Mouse (Mus musculus): ENCODE results near the gene Ctcfl. TPM values are rescaled to one million over a fixed set of nuclear protein-coding genes. Genes with fewer than 3 reads are reported as not detected.
A peak's percentile ranks its signal among the peaks of the same experiment; 100 is the strongest.
"Not testable (repeated sequence)": the region's sequence is repeated elsewhere in the genome, so short reads cannot be mapped to it uniquely, and the experiment has no call there.

Ctcfl gene
- polyA plus RNA-seq, 1 experiment from 2014 or later = 0.06 TPM

- no peak overlapping the region for H3K4me2 ChIP-seq
- H3K36me3 ChIP-seq = no peaks in the 10 kb centered on the region
- no peaks in the 10 kb centered on the region for H3K9me3 ChIP-seq (replicated peaks)
- no peaks in the 10 kb centered on the region for H3K4me1 ChIP-seq
- no peak overlapping the region; the same call in 1 of the 2 replicates for H3K9ac ChIP-seq
- no peak overlapping the region for H3K27ac ChIP-seq
- no peak for ATAC-seq
- 49% methylated on average over 9 of the region's 9 CpGs for WGBS (ENCODE audit: insufficient replicate concordance)
- H3K27me3 ChIP-seq (replicated peaks) = peaks cover 25% of the 10 kb centered on the region
- H3K4me3 ChIP-seq = no peak overlapping the region
Measured at GRCm38 (mm10) chr2:173134695-173135094, 15.4 kb upstream of the Ctcfl start.

- ATAC-seq = no peak
- H3K27ac ChIP-seq = no peak overlapping the region
- no peaks in the 10 kb centered on the region for H3K36me3 ChIP-seq
Measured at GRCm38 (mm10) chr2:173132794-173133300, 13.5 kb upstream of the Ctcfl start.

GRCm38 (mm10) chr2:173132262-173132661, 12.9 kb upstream of the Ctcfl start:
- no peaks in the 10 kb centered on the region for H3K36me3 ChIP-seq
- H3K4me2 ChIP-seq = no peak overlapping the region
- 75% methylated on average over 13 of the region's 13 CpGs for WGBS (ENCODE audit: insufficient replicate concordance)
- no peak for ATAC-seq
- H3K9ac ChIP-seq = no peak overlapping the region
- peaks cover 23% of the 10 kb centered on the region; the same call in 1 of the 2 replicates for H3K27me3 ChIP-seq (replicated peaks)
- no peaks in the 10 kb centered on the region for H3K4me1 ChIP-seq
- H3K27ac ChIP-seq = no peak overlapping the region
- H3K4me3 ChIP-seq = no peak overlapping the region
- no peaks in the 10 kb centered on the region for H3K9me3 ChIP-seq (replicated peaks)

More at GRCm38 (mm10) chr2:173132794-173133300, 13.5 kb upstream of the Ctcfl start:
- H3K4me1 ChIP-seq = no peaks in the 10 kb centered on the region
- no peaks in the 10 kb centered on the region for H3K9me3 ChIP-seq (replicated peaks)
- peaks cover 20% of the 10 kb centered on the region; the same call in 1 of the 2 replicates for H3K27me3 ChIP-seq (replicated peaks)
- H3K9ac ChIP-seq = no peak overlapping the region
- 56% methylated on average over 8 of the region's 8 CpGs for WGBS (ENCODE audit: insufficient replicate concordance)
- H3K4me2 ChIP-seq = no peak overlapping the region
- H3K4me3 ChIP-seq = no peak overlapping the region

GRCm38 (mm10) chr2:173129111-173129510, 9.8 kb upstream of the Ctcfl start:
- Histone ChIP-seq H3K36me3 (no peaks in the 10 kb centered on the region), H3K4me1 (no peaks in the 10 kb centered on the region), H3K27ac (no peak overlapping the region), H3K27me3 (replicated peaks) (peaks cover 22% of the 10 kb centered on the region; the same call in 1 of the 2 replicates), H3K4me3 (no peak overlapping the region), H3K9ac (no peak overlapping the region), H3K4me2 (no peak overlapping the region), H3K9me3 (replicated peaks) (no peaks in the 10 kb centered on the region)
- 52% methylated on average over 2 of the region's 2 CpGs for WGBS (ENCODE audit: insufficient replicate concordance)
- no peak for ATAC-seq

- Histone ChIP-seq H3K9ac (no peak overlapping the region), H3K4me2 (no peak overlapping the region), H3K4me1 (no peaks in the 10 kb centered on the region), H3K4me3 (no peak overlapping the region), H3K9me3 (replicated peaks) (no peaks in the 10 kb centered on the region), H3K27me3 (replicated peaks) (peaks cover 27% of the 10 kb centered on the region; the same call in 1 of the 2 replicates), H3K27ac (no peak overlapping the region), H3K36me3 (no peaks in the 10 kb centered on the region)
- ATAC-seq = no peak
- 62% methylated on average over 4 of the region's 4 CpGs for WGBS (ENCODE audit: insufficient replicate concordance)
Measured at GRCm38 (mm10) chr2:173126386-173126785, 7.1 kb upstream of the Ctcfl start.

- Histone ChIP-seq H3K27ac (no peak overlapping the region), H3K27me3 (replicated peaks) (peaks cover 30% of the 10 kb centered on the region; the same call in 1 of the 2 replicates), H3K4me1 (peaks cover 13% of the 10 kb centered on the region), H3K9ac (no peak overlapping the region), H3K4me2 (no peak overlapping the region), H3K9me3 (replicated peaks) (no peaks in the 10 kb centered on the region), H3K4me3 (no peak overlapping the region), H3K36me3 (no peaks in the 10 kb centered on the region)
- no peak for ATAC-seq
- 72% methylated on average over 7 of the region's 7 CpGs for WGBS (ENCODE audit: insufficient replicate concordance)
Measured at GRCm38 (mm10) chr2:173124022-173124735, 4.9 kb upstream of the Ctcfl start.

GRCm38 (mm10) chr2:173120117-173120516, 792 bp upstream of the Ctcfl start:
- peak; percentile 90 for ATAC-seq
- not testable (repeated sequence) for H3K4me3 ChIP-seq; H3K36me3 ChIP-seq; H3K9me3 ChIP-seq (replicated peaks)
- 0 out of 2 replicates have a peak overlapping the region, but pooled peaks have one; percentile 44 for H3K9ac ChIP-seq
- 47% methylated on average over 4 of the region's 4 CpGs for WGBS (ENCODE audit: insufficient replicate concordance)
- peaks cover 19% of the 10 kb centered on the region for H3K4me1 ChIP-seq
- peak overlapping the region; percentile 82 for H3K27ac ChIP-seq
- H3K27me3 ChIP-seq (replicated peaks) = peaks cover 26% of the 10 kb centered on the region
- H3K4me2 ChIP-seq = peak overlapping the region; percentile 46

GRCm38 (mm10) chr2:173113796-173114195, 5.5 kb downstream of the Ctcfl start:
- 56% methylated on average over 3 of the region's 3 CpGs for WGBS (ENCODE audit: insufficient replicate concordance)
- H3K4me1 ChIP-seq; H3K9me3 ChIP-seq (replicated peaks); ATAC-seq; H3K27ac ChIP-seq; H3K4me2 ChIP-seq; H3K4me3 ChIP-seq; H3K9ac ChIP-seq; H3K36me3 ChIP-seq: not testable (repeated sequence)
- H3K27me3 ChIP-seq (replicated peaks) = peaks cover 13% of the 10 kb centered on the region

GRCm38 (mm10) chr2:173110571-173110970, 8.8 kb downstream of the Ctcfl start:
- WGBS (ENCODE audit: insufficient replicate concordance) = 66% methylated on average over 9 of the region's 9 CpGs

GRCm38 (mm10) chr2:173109510-173109909, 9.8 kb downstream of the Ctcfl start:
- H3K9ac ChIP-seq = no peak overlapping the region
- WGBS (ENCODE audit: insufficient replicate concordance) = 68% methylated on average over 7 of the region's 7 CpGs
- H3K27ac ChIP-seq = no peak overlapping the region
- H3K4me2 ChIP-seq = no peak overlapping the region
- no peak overlapping the region for H3K4me3 ChIP-seq
- no peaks in the 10 kb centered on the region for H3K36me3 ChIP-seq
- H3K27me3 ChIP-seq (replicated peaks) = peaks cover 32% of the 10 kb centered on the region
- no peak for ATAC-seq
- H3K9me3 ChIP-seq (replicated peaks) = no peaks in the 10 kb centered on the region
- H3K4me1 ChIP-seq = peaks cover 5% of the 10 kb centered on the region

More at GRCm38 (mm10) chr2:173110571-173110970, 8.8 kb downstream of the Ctcfl start:
- no peak overlapping the region for H3K4me3 ChIP-seq
- no peak overlapping the region for H3K4me2 ChIP-seq
- no peaks in the 10 kb centered on the region for H3K9me3 ChIP-seq (replicated peaks)
- H3K9ac ChIP-seq = no peak overlapping the region
- no peak for ATAC-seq
- no peaks in the 10 kb centered on the region for H3K36me3 ChIP-seq
- H3K27ac ChIP-seq = no peak overlapping the region
- peaks cover 5% of the 10 kb centered on the region for H3K4me1 ChIP-seq
- H3K27me3 ChIP-seq (replicated peaks) = peaks cover 22% of the 10 kb centered on the region

- H3K4me1 ChIP-seq = peaks cover 5% of the 10 kb centered on the region
- no peaks in the 10 kb centered on the region for H3K9me3 ChIP-seq (replicated peaks)
- no peaks in the 10 kb centered on the region for H3K36me3 ChIP-seq
- no peak overlapping the region for H3K4me3 ChIP-seq
- no peak overlapping the region for H3K27ac ChIP-seq
- H3K4me2 ChIP-seq = no peak overlapping the region
- H3K27me3 ChIP-seq (replicated peaks) = peaks cover 32% of the 10 kb centered on the region
- no peak for ATAC-seq
- 64% methylated on average over 6 of the region's 6 CpGs for WGBS (ENCODE audit: insufficient replicate concordance)
- H3K9ac ChIP-seq = no peak overlapping the region
Measured at GRCm38 (mm10) chr2:173108509-173109190, 10.7 kb downstream of the Ctcfl start.

All from liver, embryonic 12.5 days (tissue).